Mouse (Mus musculus): Measurements from ENCODE around the gene Gm12184.
"Not testable (repeated sequence)": the region's sequence is repeated elsewhere in the genome, so short reads cannot be mapped to it uniquely, and the experiment has no call there.

The Gm12184 gene

DNA sequence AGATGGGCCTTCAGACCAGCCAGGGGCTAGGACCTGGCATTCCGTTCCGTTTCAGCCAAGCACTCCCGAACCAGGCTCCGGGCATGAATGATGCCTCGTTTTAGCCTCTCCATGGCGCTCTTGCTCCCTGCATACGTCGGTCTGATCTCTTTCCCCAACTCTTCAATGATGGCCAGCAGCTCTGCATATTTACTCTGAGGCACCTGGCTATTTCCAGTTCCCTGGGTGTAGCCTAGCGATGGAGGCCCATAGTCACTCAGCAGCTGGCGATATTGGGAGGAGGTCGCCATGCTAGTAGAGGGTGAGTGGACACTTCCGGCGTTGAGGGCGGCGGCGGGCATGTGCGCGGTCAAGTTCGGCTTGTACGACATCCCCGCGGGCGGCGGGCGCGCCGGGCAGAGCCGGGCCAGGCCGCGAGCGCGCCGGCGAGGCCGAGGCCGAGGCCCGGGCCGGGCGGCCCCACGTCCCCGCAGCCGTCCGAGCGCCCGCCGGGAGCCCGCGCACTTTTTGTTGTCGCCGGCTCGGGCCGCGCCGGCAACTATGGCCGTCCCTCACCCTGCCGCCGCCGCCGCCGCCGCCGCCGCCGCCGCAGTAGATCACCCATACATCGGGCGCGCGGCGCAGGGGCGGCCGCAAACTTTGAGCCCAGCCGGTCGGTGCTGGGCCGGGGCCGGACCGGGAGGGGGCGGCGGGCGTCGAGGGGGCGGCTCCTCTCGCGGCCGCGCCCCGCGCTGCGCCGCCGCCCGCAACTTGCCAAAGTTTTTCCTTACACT lies at the start of gene Gm12184, which contains the start of gene Trim7:
Gene Gm12184 (minus strand): TSS at position 677 of the 773 bp plus-strand sequence.
Gene Trim7 (plus strand): TSS at position 162 of the 773 bp plus-strand sequence.
- DNase-seq (ENCODE audit: low read depth, low spot score), result not testable (repeated sequence)

DNA sequence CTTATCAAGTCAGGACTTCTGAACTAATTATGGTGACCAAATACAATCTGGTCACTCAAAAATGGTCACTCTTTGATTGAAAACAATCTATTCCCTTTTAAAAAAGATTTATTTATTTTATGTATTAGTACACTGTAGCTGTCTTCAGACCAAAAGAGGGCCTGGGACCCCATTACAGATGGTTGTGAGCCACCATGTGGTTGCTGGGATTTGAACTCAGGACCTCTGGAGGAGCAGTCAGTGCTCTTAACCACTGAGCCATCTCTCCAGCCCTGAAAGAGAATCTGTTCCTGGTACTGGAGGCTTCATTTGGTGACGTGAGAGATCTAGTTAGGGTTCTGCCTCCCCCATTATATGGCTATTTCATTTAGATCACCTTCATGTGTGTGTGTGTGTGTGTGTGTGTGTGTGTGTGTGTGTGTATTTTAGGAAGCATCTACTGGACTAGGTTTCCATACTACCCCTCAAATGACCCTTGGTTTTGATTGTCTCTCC lies 48.9 kb upstream of the Gm12184 start:
- not testable (repeated sequence) for DNase-seq (ENCODE audit: low read depth, low spot score)

DNA sequence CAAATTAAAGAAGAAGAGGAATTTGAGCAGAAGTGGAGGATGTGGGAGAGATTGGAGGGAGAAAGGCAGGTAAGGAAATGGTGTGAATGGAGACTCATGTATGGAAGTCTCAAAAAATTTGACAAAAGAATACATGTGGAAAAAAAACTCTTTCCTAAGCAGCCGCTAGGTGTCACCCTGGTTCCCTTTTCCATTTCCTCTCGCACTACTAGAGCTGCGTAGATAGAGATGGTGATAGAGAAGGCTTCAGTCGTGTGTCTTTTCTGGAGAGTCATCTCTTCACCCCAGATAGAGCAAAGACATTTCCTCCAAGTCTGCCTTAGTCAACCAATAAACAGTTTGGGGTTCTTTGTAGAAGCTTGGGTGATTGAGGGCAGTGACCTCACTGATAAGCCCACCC lies 48.0 kb upstream of the Gm12184 start:
- DNase-seq (ENCODE audit: low read depth, low spot score), result no peak

DNA sequence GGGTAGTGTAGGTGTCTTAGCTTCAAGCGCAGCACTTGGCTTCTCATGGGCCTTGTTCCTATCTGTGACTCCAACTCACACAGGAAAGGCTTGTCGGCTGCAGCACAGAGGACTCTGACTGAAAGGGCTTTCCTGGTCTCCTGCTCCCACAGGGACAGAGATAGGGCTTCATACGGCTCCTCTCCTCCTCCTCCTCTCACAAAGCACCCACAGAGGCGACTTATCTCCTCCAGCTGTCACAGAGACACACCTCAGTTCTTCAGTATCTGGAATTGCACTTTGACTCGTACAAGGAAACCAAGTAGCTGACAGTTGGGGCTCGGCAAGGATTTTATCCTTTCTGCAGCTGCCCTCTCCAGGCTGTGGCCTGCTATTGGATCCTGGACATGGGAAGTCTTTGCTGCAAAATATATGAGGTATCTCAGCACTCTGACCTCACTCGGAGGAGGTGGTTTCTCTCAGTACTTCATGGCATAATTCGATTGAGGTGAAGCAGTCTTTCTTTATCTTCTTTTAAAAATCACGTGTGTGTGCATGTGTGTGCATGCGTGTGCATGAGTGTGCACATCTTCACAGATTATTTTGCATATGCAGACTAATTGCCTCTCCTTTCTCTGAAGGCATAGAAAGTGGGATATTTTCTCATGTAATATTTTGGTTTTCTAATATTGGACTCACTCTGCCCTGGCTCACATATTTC lies 47.3 kb upstream of the Gm12184 start:
- no peak for DNase-seq (ENCODE audit: low read depth, low spot score)

DNA sequence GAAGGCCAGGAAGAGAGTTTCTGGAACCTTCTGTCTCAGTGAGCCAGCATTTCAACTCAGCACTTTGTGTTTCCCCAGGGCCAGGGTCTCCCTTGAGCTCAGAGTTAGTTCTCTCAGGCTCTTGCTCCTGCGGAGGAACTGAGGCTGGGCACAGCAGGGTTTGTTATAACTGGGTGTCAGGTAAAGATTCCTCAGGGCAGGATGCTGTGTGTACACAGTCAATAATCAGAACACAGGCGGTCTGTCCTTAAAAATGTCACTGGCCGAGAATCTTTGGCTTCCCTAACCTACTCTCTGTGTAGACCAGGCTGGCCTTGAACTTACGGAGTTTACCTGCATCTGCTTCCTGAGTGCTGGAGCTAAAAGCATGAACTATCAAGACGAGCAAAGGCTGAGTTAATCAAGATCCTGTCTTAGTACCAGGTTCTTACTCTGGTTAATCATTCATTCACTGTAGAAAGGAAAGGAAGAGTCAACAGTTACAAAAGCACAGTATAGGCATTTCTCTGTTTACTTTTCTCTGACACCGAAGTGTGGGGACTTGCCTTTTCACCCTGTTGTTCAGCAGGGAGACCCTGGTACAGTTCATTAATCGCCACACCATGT lies 46.3 kb upstream of the Gm12184 start:
- DNase-seq (ENCODE audit: low read depth, low spot score), result no peak

DNA sequence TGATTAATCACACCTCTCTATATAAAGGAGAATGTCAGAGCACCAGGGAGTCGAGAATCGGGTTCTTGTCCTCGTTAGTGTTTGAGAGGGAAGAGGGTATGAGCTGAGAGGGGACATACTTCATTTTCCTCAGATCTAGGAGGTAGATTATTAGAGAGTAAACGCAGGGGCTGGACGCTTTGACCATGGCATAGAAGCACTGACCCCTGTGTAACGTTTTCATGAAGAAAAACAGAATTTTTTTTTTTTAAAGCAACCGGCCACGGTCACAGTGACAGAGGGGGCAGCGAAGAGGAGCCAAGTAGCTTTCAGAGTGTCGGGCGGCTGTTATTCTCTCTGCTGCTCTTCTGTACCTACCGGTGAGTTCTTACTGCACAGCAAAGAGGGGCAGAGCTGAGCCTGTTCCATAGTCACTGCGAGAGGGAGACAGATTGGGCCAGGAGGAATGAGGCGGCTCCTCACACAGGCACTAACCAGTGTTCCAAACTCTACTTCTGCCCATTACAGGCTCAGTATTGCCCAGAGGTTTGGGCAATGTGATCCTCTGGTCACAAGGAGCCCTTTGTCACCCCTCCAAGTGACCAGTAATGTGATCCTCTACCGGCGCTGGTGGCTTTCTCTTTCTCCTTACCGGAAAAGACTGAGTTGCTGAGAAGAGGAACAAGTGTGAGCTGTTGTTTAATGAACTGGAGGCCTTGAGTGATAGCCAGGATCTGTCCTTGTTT lies 45.5 kb upstream of the Gm12184 start:
- no peak for DNase-seq (ENCODE audit: low read depth, low spot score)

DNA sequence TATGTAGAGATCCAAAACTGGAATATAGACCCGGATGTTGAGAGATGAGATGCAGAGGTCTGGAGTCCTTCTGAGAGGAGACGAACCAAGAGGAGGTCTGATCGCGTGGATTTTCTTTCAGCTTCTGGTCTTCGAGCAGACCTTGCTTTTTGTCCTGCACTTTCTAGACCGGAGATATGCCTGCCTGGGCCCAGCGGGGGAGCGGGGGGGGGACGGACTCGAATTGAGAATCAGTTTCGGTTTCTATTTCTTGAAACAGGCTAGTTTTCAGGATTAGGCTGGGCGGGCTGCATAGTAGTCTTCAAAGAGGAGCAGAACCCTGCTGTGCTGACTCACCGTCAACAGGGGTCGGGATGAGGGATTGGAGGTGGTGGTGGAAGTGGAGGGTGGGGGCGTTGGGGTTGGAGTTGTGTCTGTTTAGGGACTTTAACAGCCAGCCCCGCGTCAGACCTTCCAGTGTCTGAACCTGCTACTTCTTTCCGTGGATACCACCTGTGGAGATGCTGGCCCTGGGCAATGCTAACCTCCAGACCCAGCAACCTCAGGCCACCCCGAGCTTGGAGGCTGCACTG lies 44.8 kb upstream of the Gm12184 start, which contains the start of gene Irgm1:
Gene Irgm1 (minus strand): TSS at position 483 of the 572 bp plus-strand sequence.
- DNase-seq (ENCODE audit: low read depth, low spot score), result no peak

DNA sequence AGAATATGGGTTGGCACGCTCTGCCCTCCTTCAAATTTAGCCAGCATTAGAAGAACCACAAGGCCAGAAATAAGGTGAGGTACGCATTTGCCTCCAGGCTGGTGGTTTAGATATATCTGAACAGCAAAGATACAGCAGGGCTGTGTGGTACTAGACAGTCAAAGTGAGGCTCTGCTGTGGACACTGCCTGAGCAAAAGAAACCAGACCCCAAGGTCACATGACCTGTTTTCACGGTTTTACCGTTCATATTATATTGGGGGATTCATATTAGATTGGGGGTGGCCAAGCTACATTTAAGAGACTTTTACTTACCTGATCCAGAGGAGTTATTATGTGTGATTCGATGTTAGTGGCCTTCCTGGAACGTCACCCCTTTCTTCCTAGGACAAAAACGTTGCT lies 44.3 kb upstream of the Gm12184 start:
- no peak for DNase-seq (ENCODE audit: low read depth, low spot score)

DNA sequence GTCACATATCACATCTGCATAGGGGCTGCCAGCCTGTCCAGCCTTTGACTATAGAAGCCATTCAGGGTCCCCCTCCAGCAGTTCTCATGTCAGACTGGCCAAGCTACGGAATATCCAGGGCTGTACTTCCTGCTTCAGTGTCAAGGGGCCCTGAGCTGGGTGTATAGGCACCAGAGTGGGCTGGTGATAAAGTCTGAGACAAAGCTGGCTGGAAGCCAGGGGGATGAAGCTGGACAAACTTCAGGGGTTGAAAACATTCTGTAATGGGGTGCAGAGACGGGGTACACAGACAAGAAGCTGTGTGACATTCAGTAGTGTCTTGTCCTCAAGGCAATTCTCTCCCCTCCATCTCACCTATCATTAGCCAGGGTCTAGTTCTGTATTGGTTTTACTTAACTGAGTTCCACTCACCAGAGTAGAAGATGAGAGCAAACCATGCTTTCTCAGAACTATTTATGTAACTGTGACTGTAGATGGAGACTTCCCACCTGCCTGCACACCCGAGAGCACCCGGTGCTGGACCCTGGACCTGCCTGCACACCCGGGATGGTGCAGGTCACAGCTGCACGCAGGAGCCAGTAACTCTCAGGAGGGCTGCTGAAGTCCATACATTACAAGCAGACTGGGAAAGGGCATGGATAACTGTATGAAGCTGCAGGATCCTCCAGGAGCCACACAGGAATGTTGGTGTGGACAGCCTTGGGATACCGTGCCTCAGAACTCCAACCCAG lies 43.1 kb upstream of the Gm12184 start:
- no peak for DNase-seq (ENCODE audit: low read depth, low spot score)

DNA sequence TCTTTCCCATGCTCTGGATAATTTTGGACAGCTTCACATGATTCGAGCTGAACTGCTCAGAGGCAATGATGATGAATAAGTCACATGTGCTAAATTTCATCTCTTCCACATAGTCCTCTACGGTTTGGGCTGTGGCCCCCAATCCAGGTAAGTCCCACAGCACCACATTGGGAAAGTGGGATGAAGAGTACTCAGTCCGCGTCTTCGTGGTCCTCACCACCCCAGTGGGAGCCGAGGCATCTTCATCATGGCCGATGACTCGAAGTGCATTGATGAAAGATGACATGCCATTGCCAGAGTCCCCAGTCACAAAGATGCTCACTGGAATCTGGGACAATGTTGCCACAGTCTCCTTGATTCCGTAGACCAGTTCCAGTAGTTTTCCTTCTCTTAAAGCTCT lies 40.0 kb upstream of the Gm12184 start:
- DNase-seq (ENCODE audit: low read depth, low spot score), result no peak

DNA sequence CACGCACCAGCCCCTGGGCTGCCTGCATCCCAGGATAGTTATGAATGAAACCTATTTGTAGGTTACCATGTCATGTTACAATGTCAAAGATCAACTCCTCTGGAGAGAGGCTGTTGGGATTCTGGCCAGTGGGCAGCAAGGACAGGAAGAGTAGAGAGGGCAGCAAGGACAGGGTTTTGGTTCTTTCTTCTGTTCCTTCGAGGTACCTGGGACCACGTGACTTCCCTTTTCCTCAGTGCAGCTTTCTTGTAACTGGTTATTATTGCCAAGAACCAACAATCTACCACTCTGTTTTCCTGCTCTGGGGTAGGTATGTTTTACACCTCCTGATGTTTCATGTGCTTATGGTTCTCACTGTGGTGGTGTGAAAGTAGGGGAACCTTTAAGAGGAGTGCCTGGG lies 37.4 kb upstream of the Gm12184 start:
- no peak for DNase-seq (ENCODE audit: low read depth, low spot score)

DNA sequence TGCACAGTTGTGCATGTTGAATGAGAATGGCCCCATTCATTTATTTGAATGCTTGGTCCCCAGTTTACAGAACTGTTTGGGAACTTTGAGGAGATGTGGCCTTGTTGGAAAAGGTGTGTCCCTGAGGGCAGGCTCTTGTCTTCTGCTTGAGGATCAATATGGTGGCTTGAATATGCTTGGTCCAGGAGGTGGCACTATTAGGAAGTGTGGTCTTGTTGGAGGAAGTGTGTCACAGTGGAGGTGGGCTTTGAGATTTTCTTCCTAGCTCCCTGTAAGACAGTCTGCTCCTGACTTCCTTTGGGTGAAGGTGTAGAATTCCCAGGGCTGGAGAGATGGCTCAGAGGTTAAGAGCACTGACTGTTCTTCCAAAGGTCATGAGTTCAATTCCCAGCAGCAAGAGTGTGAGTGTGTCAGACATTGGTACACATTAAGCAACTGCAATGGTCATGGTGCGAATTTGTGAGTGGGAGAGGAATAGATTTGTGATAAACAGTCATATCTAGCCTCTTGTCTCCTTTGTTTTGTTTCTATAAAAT lies 36.4 kb upstream of the Gm12184 start:
- no peak for DNase-seq (ENCODE audit: low read depth, low spot score)

DNA sequence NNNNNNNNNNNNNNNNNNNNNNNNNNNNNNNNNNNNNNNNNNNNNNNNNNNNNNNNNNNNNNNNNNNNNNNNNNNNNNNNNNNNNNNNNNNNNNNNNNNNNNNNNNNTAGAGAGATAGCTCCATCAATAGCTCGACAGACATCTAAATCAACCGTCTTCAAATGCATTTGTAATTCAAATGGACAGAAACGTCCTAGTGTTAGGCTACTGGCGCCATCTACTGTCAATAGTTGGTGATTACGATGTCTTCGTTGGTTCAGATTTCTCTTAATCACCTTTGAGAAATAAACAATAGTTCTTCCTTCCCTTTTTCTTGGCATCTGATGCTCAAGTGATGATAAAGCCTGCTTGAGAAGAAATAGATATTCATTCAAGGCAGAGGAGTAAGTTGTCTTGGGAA lies 32.6 kb upstream of the Gm12184 start:
- no peak for DNase-seq (ENCODE audit: low read depth, low spot score)

DNA sequence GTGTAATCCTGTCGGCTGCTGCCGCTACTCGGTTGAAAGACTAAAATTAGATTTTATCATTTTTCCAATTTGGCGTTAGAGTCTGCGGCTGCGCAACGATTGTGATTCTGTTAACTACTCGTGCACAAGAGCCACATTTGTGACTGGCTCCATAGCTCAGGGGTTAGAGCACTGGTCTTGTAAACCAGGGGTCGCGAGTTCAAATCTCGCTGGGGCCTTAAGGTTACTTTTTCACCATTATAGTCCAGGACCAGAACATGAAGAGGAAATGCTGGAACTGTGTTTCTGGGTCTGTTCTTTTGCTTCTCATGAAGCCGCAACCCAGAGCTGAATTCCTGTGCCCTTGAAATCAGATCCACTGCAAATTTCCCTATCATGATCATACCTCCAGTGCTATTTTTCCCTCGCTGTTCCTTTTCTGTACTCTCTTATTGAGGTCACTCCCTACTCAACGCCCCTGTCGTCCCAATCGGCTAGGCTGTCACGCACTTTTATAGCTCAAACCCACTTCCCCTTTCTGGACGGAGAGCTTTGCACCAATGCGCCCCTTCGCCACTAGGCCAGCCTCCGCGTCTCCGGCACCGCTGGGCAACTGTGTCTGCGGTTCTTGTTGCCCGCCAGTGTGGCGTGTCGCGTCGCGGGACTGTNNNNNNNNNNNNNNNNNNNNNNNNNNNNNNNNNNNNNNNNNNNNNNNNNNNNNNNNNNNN lies 27.2 kb upstream of the Gm12184 start:
- DNase-seq (ENCODE audit: low read depth, low spot score), result peak; percentile 71

DNA sequence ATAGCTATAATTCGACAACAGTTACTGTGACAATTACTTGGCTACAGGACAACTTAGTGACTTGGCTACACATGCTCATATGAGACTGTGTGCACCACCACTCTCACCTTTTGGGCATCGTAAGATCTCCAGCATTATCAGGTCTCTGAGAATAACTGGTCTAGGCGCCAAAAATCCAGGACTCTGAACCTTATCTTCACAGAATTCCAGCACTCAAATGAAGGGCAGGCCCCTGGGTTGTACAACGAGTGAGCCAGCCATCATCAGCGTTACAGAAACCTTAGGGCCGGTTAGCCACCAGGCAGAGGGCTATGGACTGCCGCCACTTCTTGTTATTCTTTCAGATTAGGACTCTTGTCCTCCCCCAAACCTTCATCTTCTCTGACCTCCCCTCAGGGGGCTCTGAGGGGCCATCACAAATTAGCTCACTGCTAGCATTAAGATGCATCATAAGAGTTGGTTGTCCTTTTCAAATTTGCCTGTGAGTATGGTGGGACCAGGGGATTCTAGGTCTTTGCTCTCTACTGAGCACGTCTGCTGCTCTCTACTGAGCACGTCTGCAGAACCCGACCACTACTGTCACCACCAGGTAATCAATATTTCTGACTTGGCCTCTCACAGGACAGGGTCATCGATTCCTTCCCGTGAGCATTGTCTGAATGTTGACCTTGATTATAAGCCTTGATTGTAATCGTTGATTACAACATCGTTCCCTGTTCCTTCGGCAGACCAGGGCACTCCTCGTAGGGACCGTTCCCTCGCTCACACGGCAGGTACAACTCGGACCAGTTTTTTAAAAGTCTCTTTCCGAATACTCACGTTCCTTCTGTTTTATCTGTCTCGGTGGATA lies 26.4 kb upstream of the Gm12184 start:
- DNase-seq (ENCODE audit: low read depth, low spot score), result no peak

DNA sequence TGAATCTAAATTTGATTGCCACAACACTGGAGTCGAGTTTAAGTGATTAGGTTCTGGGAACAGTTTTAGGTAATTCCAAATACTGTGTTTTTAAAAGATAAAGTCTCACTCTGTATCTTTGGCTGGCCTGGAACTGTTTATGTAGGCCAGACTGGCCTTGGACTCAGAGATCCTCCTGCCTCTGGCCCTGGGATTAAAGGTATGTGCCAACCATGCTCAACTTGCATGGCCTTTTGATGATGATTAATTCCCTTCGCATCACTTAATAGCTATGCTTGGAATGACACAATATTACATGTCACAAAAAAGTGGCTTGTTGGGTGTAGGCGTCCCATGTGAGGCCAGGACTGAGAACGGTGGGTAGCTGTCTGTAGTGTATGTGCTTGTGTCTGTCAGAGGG lies 25.7 kb upstream of the Gm12184 start:
- DNase-seq (ENCODE audit: low read depth, low spot score), result no peak

DNA sequence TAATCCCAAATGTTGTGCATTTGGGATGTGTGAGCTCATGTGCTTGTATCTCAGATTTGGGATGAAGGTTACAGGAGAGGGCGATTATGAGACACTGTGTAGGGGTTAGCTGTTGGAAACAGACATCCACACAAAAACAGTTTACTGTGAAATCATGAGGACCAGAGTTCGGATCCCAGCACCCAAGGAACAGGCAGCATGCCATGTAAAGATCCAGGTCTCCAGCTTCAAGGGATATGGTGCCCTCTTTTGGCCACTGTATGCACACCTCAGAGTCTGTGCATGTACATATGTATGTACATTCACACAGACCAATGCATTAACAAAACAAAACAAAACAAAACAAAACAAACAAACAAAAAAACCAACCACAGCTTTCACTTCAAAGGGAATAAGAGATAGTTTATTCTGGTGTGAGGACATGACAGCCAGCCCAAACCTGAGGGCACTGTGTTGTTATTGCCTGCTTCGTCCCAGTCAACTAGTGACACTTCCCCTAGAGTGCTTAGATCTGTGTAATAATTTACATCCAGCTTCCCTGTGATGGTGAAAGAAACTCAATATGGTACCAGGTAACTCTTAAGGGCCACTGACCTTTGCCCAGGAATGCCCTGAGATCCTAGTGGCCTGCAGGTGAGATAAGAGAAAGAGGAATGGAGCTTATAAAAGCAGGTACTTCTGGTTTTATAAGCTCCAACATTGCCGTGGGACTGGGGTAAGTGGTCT lies 25.0 kb upstream of the Gm12184 start:
- DNase-seq (ENCODE audit: low read depth, low spot score), result no peak

DNA sequence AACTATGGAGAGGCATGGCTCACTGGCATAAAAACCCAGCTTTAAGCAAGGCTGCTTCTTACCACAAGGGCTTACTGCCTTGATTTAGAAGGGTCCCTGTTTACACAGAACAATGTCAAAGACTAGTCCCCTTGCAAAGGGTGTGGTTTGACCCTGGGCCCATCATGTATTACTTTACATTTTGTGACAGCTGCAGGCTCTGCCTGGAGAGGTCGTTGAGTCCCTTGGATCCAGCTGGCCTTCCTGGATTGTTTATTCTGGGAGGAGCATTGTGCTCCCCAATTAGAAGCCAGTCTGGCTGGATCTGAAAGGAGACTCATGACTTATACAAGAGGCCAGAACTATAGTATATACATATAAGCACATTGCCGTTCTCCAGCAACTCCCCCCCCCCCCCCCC lies 23.8 kb upstream of the Gm12184 start:
- no peak for DNase-seq (ENCODE audit: low read depth, low spot score)
